Mouse (Mus musculus) ES-Bruce4 (cell line): ENCODE measurements around the gene Ndufa11.

Experiments
- CTCF ChIP-seq: IDR thresholded peaks from one replicate; pipeline ENCODE4 v1.8.1; 2011; ENCODE audit warnings: low read depth, low read length
- EP300 ChIP-seq: IDR thresholded peaks from 2 replicates; pipeline ENCODE4 v1.6.1; 2011; ENCODE audit warnings: low read depth, low read length; ENCODE audit not compliant: insufficient read depth

GRCm38 (mm10) chr17:56727659-56728058 lies 10.1 kb downstream of the Ndufa11 start:
- TF ChIP-seq CTCF (no peak), EP300 (no peak)
